Mouse (Mus musculus): ENCODE data around the gene Myh7b.

DNA sequence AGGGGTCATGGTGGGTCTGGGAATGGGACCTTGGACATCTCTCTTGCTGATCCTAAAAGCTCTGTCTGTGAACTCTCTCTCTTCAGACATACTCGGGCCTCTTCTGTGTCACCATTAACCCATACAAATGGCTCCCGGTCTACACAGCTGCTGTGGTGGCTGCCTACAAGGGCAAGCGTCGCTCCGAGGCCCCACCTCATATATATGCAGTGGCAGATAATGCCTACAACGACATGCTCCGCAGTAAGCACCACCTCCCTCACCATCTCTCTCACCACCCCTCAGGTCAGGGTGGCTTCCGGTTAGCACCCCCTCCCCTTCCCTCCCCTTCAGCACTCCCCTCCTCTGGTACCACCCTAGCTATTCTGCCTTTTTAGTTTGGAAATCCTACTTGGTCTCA is 2.9 kb downstream of the Myh7b start:
- TF ChIP-seq CTCF (IDR thresholded peaks at IDR 0.05; ENCODE audit: low read depth, low read length), result no peak
- TF ChIP-seq POLR2A (IDR thresholded peaks at IDR 0.05; ENCODE audit: extremely low read depth, insufficient read depth, low read length), result no peak

All from liver, adult 2 months (tissue).